Mouse (Mus musculus): ENCODE data around the gene Rab3gap1. TPM values are rescaled to one million over a fixed set of nuclear protein-coding genes. Genes with fewer than 3 reads are reported as not detected.

Rab3gap1 gene
- polyA plus RNA-seq, 1 experiment from 2014 or later: 17.3 TPM

Other genes with a start within 250 kb of the Rab3gap1 start
- gene Tmem163, start 189.2 kb upstream of the Rab3gap1 start, polyA plus RNA-seq (2014; fragmentation: Nextera tagmentation; extraction: Ambion mirVana): 6.6 and 7.9 TPM in 2 replicates
- gene Acmsd, start 139.4 kb upstream of the Rab3gap1 start, polyA plus RNA-seq (2014; fragmentation: Nextera tagmentation; extraction: Ambion mirVana): 0.28 and 0.29 TPM in 2 replicates
- gene Ccnt2, start 94.6 kb upstream of the Rab3gap1 start, polyA plus RNA-seq (2014; fragmentation: Nextera tagmentation; extraction: Ambion mirVana): 90.7 and 95.6 TPM in 2 replicates
- gene Map3k19, start 13.7 kb upstream of the Rab3gap1 start, polyA plus RNA-seq (2014; fragmentation: Nextera tagmentation; extraction: Ambion mirVana): not detected in 2 replicates
- gene Zranb3, start 234.3 kb downstream of the Rab3gap1 start, polyA plus RNA-seq (2014; fragmentation: Nextera tagmentation; extraction: Ambion mirVana): 15.8 and 17.4 TPM in 2 replicates
- 92.9 and 101 TPM in 2 replicates for gene R3hdm1, start 234.5 kb downstream of the Rab3gap1 start, polyA plus RNA-seq (2014; fragmentation: Nextera tagmentation; extraction: Ambion mirVana)